Mouse (Mus musculus): ENCODE data around the gene Itga7. TPM values are rescaled to one million over a fixed set of nuclear protein-coding genes. Genes with fewer than 3 reads are reported as not detected.

Itga7 gene
- polyA plus RNA-seq (2012) = 0.04 and 0.10 TPM in 2 replicates

GRCm38 (mm10) chr10:128933574-128933973 lies at the start of gene Itga7:
Gene Itga7 (plus strand): TSS chr10:128933818.

DNA sequence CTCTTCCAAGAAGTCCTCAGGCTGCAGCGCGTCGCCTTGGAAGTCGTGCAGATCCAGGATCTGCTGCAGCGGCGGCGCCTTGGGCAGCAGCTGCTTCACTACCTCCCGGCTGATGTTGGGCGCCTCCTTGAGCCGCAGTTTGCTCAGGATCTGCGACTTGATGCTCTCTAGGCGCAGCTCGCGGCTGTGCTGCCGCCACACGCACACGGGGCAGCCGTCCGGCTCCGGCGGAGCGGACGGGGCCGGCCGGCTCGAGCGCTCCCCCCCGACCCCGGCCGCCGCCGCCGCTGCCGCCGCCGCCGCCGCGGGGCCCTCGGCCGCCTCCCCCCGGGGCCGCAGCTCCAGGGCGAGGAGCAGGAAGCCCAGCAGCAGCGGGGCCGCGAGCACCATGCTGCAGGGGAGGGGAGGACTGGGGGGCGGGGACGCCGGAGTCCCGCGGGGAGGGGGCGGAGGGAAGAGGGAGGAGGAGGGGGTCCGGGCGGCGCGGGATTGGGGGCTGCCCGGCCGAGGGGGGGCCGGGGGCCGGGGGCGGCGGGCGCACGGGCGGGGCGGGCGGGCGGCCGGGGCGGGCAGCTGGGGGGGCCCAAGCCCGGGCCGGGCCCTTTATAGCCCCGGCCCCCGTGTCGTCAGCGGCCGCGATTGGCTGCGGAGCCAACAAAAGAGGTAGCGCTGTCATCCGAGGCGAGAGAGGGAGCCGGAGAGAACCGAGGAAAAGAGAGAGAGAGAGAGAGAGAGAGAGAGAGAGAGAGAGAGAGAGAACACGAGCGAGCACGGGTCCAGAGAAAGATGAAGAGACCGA lies 42.1 kb upstream of the Itga7 start, which contains the start of gene Gdf11:
TSS of gene Gdf11 (minus strand) at position 423 of the 799 bp plus-strand sequence.

GRCm38 (mm10) chr10:128900698-128901097 lies 32.9 kb upstream of the Itga7 start, which contains the start of gene Cd63:
Gene Cd63 (plus strand): TSS chr10:128900989.

GRCm38 (mm10) chr10:128922822-128923012 lies 10.9 kb upstream of the Itga7 start, which contains the start of gene Rdh5:
Gene Rdh5 (minus strand): TSS chr10:128922888.

GRCm38 (mm10) chr10:128923935-128924334 lies 9.7 kb upstream of the Itga7 start, which contains the start of gene Bloc1s1:
Gene Bloc1s1 (minus strand): TSS chr10:128924035.

DNA sequence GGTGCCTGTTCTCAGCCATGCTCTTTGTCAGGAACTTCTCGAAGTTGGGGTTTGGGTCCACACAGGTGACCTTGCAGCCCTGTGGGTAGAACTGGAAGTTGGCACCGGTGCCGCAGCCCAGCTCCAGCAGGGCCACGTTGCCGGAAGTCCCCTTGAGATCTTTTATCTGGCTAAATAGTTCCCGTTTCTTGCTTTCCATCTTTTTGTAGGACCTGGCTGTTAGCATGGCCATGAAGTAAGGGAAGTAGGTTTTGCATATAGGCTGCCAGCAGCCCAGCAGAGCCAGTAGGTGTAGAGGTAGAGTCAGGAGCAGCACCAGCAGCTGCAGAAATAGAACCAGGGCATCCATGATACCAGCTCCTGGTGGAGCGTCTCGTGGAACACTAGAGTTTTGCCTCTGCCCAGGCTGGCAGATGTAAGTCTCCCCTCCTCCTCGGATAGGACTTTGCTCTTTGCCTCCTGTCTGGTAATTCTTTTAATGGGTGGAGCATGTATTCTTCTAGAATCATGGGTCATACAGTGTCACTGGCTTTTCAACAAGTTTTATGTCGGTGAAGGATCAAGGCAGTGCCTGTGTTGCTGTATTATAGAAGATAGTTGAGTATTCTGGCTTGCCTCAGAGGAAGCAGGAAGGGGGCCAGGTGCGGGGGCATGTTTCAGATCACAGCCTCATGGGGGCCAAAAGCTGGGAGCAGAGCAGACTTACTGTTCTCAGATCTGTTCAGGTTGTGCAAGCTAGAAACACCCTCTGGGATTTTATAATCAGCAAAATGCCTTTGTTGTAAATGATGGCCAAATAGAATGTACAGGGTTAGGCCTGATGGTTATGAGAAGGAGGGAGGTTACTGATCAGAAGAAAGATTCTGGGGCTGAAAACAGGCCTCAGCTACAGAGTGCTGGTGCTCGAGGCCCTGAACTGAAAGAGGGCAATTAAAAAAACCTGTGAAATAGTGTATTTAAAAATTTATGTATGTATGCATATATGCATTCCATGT lies 27.3 kb downstream of the Itga7 start, which contains the start of gene Mettl7b:
TSS of gene Mettl7b (minus strand) at position 399 of the 995 bp plus-strand sequence.

DNA sequence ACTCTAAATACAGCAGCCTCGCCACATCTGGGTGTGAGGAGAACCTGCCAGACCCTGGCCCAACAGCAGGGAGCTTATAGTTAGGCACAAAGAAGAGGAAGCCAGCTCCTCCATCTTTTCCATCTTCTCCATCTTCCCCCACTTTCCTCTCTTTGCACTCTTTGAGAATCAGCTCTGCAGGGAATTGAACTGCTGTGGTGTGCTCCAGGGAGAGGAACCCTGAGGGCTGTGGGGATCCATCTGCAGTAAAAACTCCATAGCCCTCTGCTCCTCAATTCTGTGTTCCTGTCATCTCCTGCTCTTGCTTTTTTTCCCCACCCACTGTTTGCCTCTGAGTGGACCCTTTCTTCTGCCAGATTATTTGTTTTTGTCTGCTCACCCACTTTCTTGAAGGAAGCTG lies 55.5 kb downstream of the Itga7 start, which contains the start of gene Olfr9:
TSS of gene Olfr9 (plus strand) at position 301 of the 400 bp plus-strand sequence.

Other genes with a start within 250 kb of the Itga7 start
- gene Rab5b, start 237.6 kb upstream of the Itga7 start, polyA plus RNA-seq (2012) = 12.0 and 19.6 TPM in 2 replicates
- gene Pmel, start 229.6 kb upstream of the Itga7 start, polyA plus RNA-seq (2012) = 0.37 and 0.69 TPM in 2 replicates
- gene Cdk2, start 228.8 kb upstream of the Itga7 start, polyA plus RNA-seq (2012) = 28.2 and 29.2 TPM in 2 replicates
- 3.2 and 3.3 TPM in 2 replicates for gene Dgka, start 189.0 kb upstream of the Itga7 start, polyA plus RNA-seq (2012)
- gene Pym1, start 185.9 kb upstream of the Itga7 start, polyA plus RNA-seq (2012) = 116 and 137 TPM in 2 replicates
- 1.5 and 2.3 TPM in 2 replicates for gene Mmp19, start 142.9 kb upstream of the Itga7 start, polyA plus RNA-seq (2012)
- gene Dnajc14, start 129.8 kb upstream of the Itga7 start, polyA plus RNA-seq (2012) = 10.5 and 11.0 TPM in 2 replicates
- 3.9 and 4.2 TPM in 2 replicates for gene Tmem198b, start 129.4 kb upstream of the Itga7 start, polyA plus RNA-seq (2012)
- 17.1 and 19.3 TPM in 2 replicates for gene Sarnp, start 116.5 kb upstream of the Itga7 start, polyA plus RNA-seq (2012)
- gene Ormdl2, start 112.2 kb upstream of the Itga7 start, polyA plus RNA-seq (2012) = 15.8 and 20.5 TPM in 2 replicates
- gene Gdf11, start 42.1 kb upstream of the Itga7 start, polyA plus RNA-seq (2012) = 0.11 and 0.16 TPM in 2 replicates
- gene Cd63, start 32.8 kb upstream of the Itga7 start, polyA plus RNA-seq (2012) = 48.8 and 52.5 TPM in 2 replicates
- 2.5 and 3.0 TPM in 2 replicates for gene Rdh5, start 10.9 kb upstream of the Itga7 start, polyA plus RNA-seq (2012)
- gene Bloc1s1, start 9.8 kb upstream of the Itga7 start, polyA plus RNA-seq (2012) = 264 and 304 TPM in 2 replicates
- gene Mettl7b, start 27.2 kb downstream of the Itga7 start, polyA plus RNA-seq (2012) = not detected in 2 replicates
- not detected in 2 replicates for gene Olfr9, start 55.6 kb downstream of the Itga7 start, polyA plus RNA-seq (2012)
- gene Olfr763, start 77.0 kb downstream of the Itga7 start, polyA plus RNA-seq (2012) = not detected in 2 replicates
- gene Olfr764-ps1, start 106.1 kb downstream of the Itga7 start, polyA plus RNA-seq (2012) = not detected in 2 replicates
- gene Olfr765, start 116.2 kb downstream of the Itga7 start, polyA plus RNA-seq (2012) = not detected in 2 replicates
- not detected in 2 replicates for gene Olfr766-ps1, start 135.2 kb downstream of the Itga7 start, polyA plus RNA-seq (2012)
- gene Olfr767, start 149.1 kb downstream of the Itga7 start, polyA plus RNA-seq (2012) = not detected in 2 replicates
- gene Olfr768, start 165.6 kb downstream of the Itga7 start, polyA plus RNA-seq (2012) = 0.02 TPM in 1 of 2 replicates, not detected in the other
- not detected in 2 replicates for gene Olfr769, start 184.0 kb downstream of the Itga7 start, polyA plus RNA-seq (2012)
- gene Olfr770, start 205.2 kb downstream of the Itga7 start, polyA plus RNA-seq (2012) = not detected in 2 replicates
- gene Olfr771, start 230.9 kb downstream of the Itga7 start, polyA plus RNA-seq (2012) = not detected in 2 replicates
- not detected in 2 replicates for gene Olfr772, start 244.1 kb downstream of the Itga7 start, polyA plus RNA-seq (2012)